Mouse (Mus musculus): Measurements from ENCODE around the gene Mrps26. TPM values are rescaled to one million over a fixed set of nuclear protein-coding genes. Genes with fewer than 3 reads are reported as not detected.
"Not testable (repeated sequence)": the region's sequence is repeated elsewhere in the genome, so short reads cannot be mapped to it uniquely, and the experiment has no call there.

Mrps26 gene
- total RNA-seq (2021), result 10 to 100 TPM; 76.1 to 76.8 TPM

- peak; percentile 93 to 97 for DNase-seq (ENCODE audit: low spot score in 2 of 2)
- intact Hi-C loops (cut with DNase I), result loop anchor here (5.0 kb wide), 2 partner anchors 104 to 111 kb away; partner anchors contain the start of genes Itpa and Ptpra
Measured at GRCm38 (mm10) chr2:130563212-130564055, at the start of gene Mrps26. Gene Mrps26 (plus strand): TSS chr2:130563742.

GRCm38 (mm10) chr2:130513907-130514306 lies 49.6 kb upstream of the Mrps26 start:
- intact Hi-C loops (cut with DNase I), result no loop called here
- DNase-seq (ENCODE audit: low spot score in 2 of 2), result no peak

- intact Hi-C loops (cut with DNase I), result loop anchor here (5.0 kb wide), 1 partner anchor 83 kb away; no protein-coding TSS in a partner anchor
Measured at GRCm38 (mm10) chr2:130515791-130516190, 47.8 kb upstream of the Mrps26 start.

GRCm38 (mm10) chr2:130521927-130522326 lies 41.6 kb upstream of the Mrps26 start:
- intact Hi-C loops (cut with DNase I), result no loop called here
- no peak for DNase-seq (ENCODE audit: low spot score in 2 of 2)

More at GRCm38 (mm10) chr2:130515791-130516190, 47.8 kb upstream of the Mrps26 start:
- DNase-seq (ENCODE audit: low spot score in 2 of 2), result no peak

GRCm38 (mm10) chr2:130525480-130525879 lies 38.1 kb upstream of the Mrps26 start:
- intact Hi-C loops (cut with DNase I); DNase-seq (ENCODE audit: low spot score in 2 of 2): not testable (repeated sequence)

- intact Hi-C loops (cut with DNase I), result no loop called here
Measured at GRCm38 (mm10) chr2:130528457-130528856, 35.1 kb upstream of the Mrps26 start.

GRCm38 (mm10) chr2:130529290-130529689 lies 34.3 kb upstream of the Mrps26 start:
- intact Hi-C loops (cut with DNase I), result no loop called here
- DNase-seq (ENCODE audit: low spot score in 2 of 2), result no peak

More at GRCm38 (mm10) chr2:130528457-130528856, 35.1 kb upstream of the Mrps26 start:
- DNase-seq (ENCODE audit: low spot score in 2 of 2), result no peak

GRCm38 (mm10) chr2:130529925-130530324 lies 33.6 kb upstream of the Mrps26 start:
- DNase-seq (ENCODE audit: low spot score in 2 of 2), result no peak
- intact Hi-C loops (cut with DNase I), result loop anchor here (10.0 kb wide), 1 partner anchor 235 kb away; the partner anchor contains the start of gene Ebf4

- intact Hi-C loops (cut with DNase I), result loop anchor here (10.0 kb wide), 1 partner anchor 237 kb away; the partner anchor contains the start of gene Ebf4
- no peak for DNase-seq (ENCODE audit: low spot score in 2 of 2)
Measured at GRCm38 (mm10) chr2:130532201-130532600, 31.3 kb upstream of the Mrps26 start.

GRCm38 (mm10) chr2:130535017-130535416 lies 28.5 kb upstream of the Mrps26 start:
- intact Hi-C loops (cut with DNase I), result loop anchor here (10.0 kb wide), 1 partner anchor 240 kb away; the partner anchor contains the start of gene Ebf4
- DNase-seq (ENCODE audit: low spot score in 2 of 2), result no peak

- intact Hi-C loops (cut with DNase I), result loop anchor here (10.0 kb wide), 1 partner anchor 242 kb away; the partner anchor contains the start of gene Ebf4
- no peak for DNase-seq (ENCODE audit: low spot score in 2 of 2)
Measured at GRCm38 (mm10) chr2:130536890-130537289, 26.7 kb upstream of the Mrps26 start.

- no peak for DNase-seq (ENCODE audit: low spot score in 2 of 2)
Measured at GRCm38 (mm10) chr2:130538876-130539546, 24.5 kb upstream of the Mrps26 start.

GRCm38 (mm10) chr2:130540266-130540665 lies 23.3 kb upstream of the Mrps26 start:
- DNase-seq (ENCODE audit: low spot score in 2 of 2), result no peak
- intact Hi-C loops (cut with DNase I), result no loop called here

More at GRCm38 (mm10) chr2:130538876-130539546, 24.5 kb upstream of the Mrps26 start:
- intact Hi-C loops (cut with DNase I), result loop anchor here (10.0 kb wide), 1 partner anchor 244 kb away; the partner anchor contains the start of gene Ebf4

- intact Hi-C loops (cut with DNase I), result no loop called here
- no peak for DNase-seq (ENCODE audit: low spot score in 2 of 2)
Measured at GRCm38 (mm10) chr2:130546957-130547356, 16.6 kb upstream of the Mrps26 start.

- intact Hi-C loops (cut with DNase I), result no loop called here
- no peak for DNase-seq (ENCODE audit: low spot score in 2 of 2)
Measured at GRCm38 (mm10) chr2:130554841-130555240, 8.7 kb upstream of the Mrps26 start.

- DNase-seq (ENCODE audit: low spot score in 2 of 2), result no peak
- intact Hi-C loops (cut with DNase I), result no loop called here
Measured at GRCm38 (mm10) chr2:130556292-130556691, 7.2 kb upstream of the Mrps26 start.

- intact Hi-C loops (cut with DNase I), result no loop called here
- DNase-seq (ENCODE audit: low spot score in 2 of 2), result no peak
Measured at GRCm38 (mm10) chr2:130557462-130557861, 6.1 kb upstream of the Mrps26 start.

- intact Hi-C loops (cut with DNase I), result no loop called here
- no peak for DNase-seq (ENCODE audit: low spot score in 2 of 2)
Measured at GRCm38 (mm10) chr2:130558015-130558414, 5.5 kb upstream of the Mrps26 start.

- intact Hi-C loops (cut with DNase I), result loop anchor here (5.0 kb wide), 2 partner anchors 103 to 112 kb away; partner anchors contain the start of genes Itpa and Ptpra
- DNase-seq (ENCODE audit: low spot score in 2 of 2), result no peak
Measured at GRCm38 (mm10) chr2:130564063-130564462, 521 bp downstream of the Mrps26 start.

- no peak for DNase-seq (ENCODE audit: low spot score in 2 of 2)
Measured at GRCm38 (mm10) chr2:130564983-130565382, 1.4 kb downstream of the Mrps26 start.

More at GRCm38 (mm10) chr2:130564983-130565382, 1.4 kb downstream of the Mrps26 start:
- intact Hi-C loops (cut with DNase I), result loop anchor here (5.0 kb wide), 2 partner anchors 102 to 113 kb away; partner anchors contain the start of genes Itpa and Ptpra

All from left cerebral cortex, postnatal 25 days (tissue).